Mouse (Mus musculus) layer of hippocampus, adult 18-20 months (tissue): ENCODE results near the gene Alg3. TPM values are rescaled to one million over a fixed set of nuclear protein-coding genes. Genes with fewer than 3 reads are reported as not detected.

Experiments used
- DNase-seq, 2 experiments: peaks; one replicate each; pipeline ENCODE4 v3.0.0; 2022; ENCODE audit warnings: low spot score in 2 of 2
- microRNA-seq, 2 experiments: library from miRNA; unstranded; fragments of <30 nt; microRNA quantifications; one replicate each; pipeline ENCODE4 v1.2.0; 2021
- total RNA-seq, 2 experiments: library from RNA; stranded (reverse); gene quantifications; 2 replicates each; pipeline ENCODE4 v1.2.3; 2021

The Alg3 gene
- total RNA-seq, 2 experiments from 2014 or later, result 11.7 to 12.9 TPM

DNA sequence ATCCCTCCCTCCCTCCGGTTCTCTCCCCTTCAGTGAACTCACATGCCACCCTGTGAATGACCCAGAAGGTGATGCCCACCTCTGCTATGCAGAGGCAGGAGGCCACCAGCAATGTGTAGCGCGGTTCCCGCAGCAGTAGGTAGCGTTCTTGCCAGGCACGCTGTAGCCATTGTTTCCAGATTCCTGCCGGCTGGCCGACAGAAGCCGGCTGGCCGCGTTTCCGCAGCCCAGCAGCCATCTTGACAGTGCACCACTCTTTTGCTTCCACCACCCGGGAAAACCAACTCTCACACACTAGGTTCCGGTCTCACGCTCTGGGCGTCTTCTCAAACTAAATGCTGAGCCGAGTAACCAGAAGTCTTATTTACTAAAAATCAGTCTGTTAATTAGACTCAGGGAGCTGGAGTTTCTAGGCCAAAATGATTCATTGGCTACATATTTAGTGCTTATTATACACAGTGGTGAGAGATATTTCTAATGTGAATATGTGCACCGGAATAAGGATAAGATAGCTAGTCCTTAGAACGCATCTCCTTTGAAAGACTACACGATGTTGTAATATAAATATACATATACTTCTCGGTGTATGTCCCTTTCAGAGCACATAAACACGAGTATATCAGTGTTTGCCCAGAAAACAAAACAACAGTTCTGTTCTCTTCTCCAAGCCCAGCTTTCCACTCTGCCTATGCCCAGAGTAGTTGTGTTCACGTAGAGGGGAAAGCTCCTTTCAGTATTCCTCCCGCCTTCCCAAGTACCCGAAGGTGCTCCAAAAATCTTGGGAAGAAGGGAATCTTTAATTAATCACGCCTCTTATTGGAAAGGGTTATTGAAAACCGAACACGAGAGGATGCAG, 806 bp downstream of the Alg3 start:
- peak in 1 of 2 experiments; percentile 85 for DNase-seq

DNA sequence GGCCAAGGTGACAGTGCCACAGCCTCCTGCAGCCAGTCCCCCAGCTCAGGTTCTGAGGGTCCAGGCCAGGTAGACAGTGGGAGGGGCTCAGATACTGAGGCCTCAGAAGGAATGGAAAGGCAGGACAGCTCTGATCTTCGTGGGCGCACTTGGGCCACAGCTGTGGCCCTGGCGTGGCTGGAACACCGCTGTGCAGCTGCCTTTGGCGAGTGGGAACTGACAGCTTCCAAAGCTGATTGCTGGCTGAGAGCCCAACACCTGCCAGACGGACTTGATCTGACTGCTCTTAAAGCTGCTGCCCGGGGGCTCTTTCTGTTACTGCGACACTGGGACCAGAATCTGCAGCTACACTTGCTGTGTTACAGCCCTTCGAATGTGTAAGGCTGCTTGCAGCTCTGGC, 6.8 kb downstream of the Alg3 start:
- DNase-seq, result no peak

DNA sequence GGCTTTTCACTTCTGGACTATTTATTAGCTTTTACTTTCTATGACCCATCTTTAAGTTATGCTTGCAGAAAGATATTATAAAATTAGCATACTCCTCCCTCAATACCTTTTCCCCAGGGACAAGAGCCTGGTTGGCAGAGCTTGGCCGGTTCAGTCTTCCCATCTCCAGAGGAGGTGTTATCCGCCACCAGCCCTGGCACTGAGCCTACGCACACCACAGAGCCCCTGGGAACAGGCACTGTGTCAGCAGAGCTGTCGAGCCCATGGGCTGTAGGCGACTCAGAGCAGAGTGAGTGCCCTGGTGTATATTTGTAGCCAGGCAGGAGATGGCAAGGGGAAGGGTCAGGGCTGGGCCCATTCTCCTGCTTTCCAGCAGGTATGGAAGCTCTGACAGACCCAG, 11.0 kb downstream of the Alg3 start:
- no peak for DNase-seq

DNA sequence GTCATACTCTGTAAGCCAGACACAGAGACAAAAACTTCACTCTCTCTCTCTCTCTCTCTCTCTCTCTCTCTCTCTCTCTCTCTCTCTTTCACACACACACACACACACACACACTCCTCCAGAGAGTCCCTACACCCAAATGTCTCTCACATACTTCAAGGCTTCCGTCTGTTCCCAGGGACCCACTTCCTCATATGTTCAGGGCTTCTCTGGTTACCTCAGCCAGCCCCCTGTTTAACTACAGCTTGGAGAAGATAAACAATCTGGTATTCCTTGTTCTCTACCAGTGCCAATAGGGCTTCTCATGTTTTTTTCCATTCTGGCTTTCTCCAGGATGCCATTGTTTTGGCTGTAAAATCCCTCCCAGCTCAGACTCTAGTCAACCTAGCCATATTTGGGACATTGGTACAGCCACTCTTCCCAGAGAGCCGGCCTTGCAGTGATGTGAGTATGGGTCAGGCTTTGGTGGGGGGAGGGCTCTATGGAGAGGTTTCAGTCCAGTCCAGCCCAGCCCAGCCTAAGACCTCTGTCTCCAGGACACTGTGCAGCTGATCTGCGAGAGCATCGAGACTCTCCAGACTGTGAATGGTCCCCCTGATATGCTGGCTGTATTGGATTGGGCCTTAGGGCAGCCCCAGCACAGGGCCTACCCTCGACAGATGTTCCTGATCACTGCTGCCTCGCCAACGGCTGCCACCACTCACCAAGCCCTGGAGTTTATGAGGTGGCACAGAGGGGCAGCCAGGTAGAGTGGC, 14.7 kb downstream of the Alg3 start:
- no peak for DNase-seq

DNA sequence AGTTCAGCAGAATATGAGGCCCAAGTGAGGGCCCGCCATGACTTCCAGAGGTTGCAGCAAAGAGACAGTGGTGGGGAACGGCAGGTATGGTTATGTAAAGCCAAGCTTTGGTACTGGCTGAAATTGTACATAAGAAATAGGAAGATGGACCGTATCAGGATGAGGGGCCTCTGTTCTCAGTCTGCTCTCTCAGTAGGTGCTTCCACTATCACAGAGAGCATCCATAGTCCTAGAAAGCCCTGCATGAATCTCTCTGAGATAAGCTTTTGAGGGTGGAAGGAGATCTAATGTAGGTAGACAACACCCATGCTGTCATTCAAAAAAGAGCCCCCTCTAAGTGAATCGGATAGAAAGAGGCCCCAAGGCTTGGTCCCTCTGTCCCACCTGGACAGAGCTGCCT, 15.8 kb downstream of the Alg3 start:
- DNase-seq, result no peak

DNA sequence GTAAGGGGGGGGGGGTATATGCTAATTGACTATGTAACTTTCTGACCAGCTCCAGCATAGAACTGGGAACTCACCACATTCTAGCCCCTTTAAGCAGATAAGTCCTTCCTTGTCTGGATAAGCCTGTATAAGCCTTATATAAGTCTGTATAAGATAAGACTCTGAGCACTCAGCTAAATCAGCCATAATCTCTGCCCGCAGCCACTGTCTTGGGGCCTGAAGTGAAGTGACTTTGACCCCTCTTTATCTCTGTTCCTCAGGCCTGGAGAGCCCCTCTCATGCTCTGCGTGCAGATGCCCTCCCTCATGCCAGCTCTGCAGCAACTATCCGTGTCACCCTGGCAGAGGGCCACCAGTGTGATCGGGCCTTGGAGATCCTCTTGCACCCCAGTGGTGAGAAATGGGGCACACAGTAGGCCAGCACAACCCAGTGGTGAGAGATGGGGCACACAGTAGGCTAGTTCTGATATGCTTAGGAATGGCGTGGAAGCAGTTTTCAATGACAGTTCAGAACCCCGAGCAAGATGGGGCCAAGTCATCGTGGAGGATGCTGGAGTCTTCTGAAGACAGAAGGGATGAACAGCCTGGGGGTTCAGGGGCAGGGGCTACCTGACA, 16.4 kb downstream of the Alg3 start:
- no peak for DNase-seq

DNA sequence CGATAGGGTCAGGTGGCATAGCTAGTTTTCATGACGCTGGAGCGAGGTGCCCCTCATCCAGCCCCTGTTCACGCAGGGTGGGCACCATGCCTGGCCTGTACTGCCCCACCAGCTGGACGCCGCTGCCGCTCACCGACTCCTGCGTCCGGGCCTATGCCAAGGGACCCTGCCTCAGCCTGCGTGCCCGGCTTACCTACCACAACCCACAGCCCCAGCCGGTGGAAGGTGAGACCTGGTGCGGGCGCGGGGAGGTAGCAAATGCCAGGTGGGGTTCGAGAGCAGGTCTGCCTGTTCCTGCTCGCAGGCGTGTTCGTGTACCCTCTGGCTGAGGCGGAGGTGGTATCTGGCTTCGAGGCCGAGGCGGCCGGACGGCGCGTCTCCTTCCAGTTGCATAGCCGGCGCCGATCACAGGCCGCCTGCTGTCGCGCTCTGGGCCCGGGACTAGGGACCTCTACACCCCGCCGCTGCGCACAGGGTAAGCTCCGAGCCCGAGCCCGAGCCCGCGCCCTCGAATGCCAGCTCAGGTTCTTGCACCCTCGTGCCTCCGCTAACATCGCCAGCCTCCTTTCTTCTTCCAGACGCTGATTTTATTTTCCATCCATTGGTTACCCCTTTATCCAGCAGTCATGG, 20.3 kb downstream of the Alg3 start:
- no peak for DNase-seq

DNA sequence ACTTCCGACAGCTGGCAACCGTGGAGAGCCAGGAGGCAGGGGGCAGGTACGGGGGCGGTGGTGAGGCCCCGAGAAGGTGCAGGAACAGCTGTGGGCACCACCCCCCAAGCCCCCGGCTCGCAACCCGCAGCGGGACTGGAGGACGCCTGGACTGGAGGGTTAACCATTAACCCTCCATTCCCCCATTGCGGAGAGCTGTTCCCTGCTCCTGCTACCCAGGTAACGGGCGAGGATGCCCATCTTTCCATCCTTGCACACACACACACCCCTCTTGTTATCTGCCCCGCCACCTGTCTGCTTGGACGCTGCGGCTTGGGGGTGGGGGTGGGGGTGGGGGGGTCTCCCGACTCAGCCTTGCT, 20.9 kb downstream of the Alg3 start:
- DNase-seq, result no peak

DNA sequence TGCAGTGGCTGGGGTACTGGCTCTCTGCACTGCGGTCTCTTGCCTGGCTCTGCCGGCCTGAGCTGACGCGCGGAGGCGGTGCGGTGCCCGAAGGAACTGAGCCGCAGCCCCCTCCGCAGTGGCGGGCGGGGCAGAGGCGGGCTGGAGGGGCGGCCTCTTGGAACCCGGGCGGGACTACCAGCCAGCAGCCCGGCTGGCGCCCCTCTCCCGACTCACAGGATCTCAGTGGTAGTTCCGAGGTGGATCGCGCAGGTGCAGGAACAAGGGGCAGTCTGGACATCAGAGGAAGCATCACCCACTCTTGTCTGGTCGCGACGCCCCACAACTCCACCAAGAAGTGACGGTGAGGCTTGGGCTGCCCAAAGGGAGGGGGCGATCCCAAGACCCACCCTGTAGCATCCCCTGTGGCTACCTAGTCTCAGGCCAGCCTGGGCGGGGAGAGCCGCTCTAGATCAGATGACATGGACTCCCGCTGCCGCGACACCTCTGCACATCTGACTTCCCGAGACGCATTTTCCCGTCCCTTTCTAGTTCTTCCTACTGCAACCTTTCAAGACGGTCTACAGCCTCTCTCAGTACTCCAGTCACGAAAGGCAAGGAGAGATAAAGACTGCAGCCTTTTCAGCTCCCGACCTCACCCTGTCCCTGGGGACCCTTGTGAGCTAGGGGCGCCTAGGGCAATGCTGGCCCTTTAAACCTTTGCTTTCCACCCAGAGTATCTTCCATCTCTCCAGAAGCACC, 21.4 kb downstream of the Alg3 start:
- peak; percentile 33 to 50 for DNase-seq

DNA sequence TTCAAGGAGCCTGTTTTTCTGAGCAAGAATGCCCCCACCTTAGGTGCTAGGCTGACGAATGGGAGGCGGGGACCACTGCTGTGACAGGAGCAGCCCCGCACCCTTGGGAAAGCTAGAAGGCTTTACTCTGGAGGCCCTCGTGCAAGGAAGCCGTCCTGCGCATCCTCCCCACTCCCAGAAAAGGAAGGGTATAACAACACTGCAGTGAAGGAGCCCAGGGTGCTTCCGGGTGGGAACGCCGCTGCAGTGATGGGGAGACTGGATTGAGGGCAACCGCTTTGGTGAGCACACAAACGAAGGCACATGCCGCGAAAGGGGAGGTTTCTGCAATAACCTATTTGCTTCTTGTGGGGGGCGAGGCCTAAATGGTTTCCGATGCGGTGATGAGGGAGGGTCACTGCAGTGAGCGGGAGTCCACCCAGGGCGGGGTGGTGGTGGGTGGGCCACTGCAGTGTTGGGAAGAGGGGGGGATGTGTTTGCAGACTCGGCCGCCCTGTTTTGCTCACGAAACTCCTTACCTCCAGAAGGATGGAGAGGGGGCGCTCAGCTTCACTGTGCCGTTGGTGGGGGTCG, 22.1 kb downstream of the Alg3 start, which contains the start of gene Vwa5b2:
TSS of gene Vwa5b2 (plus strand) at position 106 of the 573 bp plus-strand sequence.
- DNase-seq, result peak in 1 of 2 experiments; percentile 28

DNA sequence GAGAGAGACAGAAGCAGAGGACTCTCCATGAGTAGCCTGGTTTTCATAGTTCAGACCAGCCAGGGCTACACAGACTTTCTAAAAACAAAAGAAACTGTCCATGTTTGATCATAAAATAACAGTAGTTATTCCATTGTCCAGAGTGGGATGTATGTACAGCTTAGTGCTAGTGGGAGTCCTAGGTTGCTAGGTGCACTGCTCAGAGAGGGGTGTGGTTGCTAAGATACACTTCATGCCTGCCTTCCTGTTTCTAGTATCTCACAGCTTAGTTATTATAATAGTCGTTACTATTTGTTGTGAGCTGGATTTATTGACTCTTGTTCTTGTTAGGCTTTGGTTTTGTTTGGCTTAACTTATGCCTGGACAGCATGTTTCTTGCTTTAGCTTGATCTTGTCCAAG, 46.5 kb downstream of the Alg3 start:
- DNase-seq, result no peak

DNA sequence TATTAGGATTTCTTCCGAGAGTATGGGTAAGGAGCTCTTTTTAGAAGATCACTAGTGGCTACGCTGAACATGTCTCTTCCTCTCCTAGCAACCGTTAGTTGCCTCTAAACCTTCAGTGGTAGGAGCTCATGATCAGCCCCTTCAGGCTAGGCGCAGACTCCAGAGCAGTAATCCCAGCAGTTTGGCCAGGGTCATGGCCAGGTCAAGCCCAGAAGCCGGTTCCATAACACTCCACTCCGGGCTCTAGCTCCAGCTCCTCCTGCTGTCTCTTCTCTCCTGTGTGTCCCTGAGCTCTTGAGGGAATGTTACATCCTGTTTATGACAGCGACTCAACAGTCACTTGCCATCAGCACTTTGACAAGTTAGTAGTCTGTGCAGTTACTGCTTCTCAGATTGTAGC, 54.2 kb downstream of the Alg3 start:
- DNase-seq, result no peak

Small RNA genes within 50 kb of the gene (microRNA-seq; reads per million reads assigned to microRNA genes)
- gene Mir1224, result 204 to 223 reads per million in 2 experiments

Other genes with a start within 250 kb of the Alg3 start
- gene Abcc5, start 185.3 kb downstream of the Alg3 start, total RNA-seq, result 100 to 1,000 TPM; 199 TPM
- 10 to 100 TPM; 54.3 to 54.7 TPM for gene Eif2b5, start 112.9 kb downstream of the Alg3 start, total RNA-seq
- gene Dvl3, start 94.8 kb downstream of the Alg3 start, total RNA-seq, result 10 to 100 TPM; 51.9 to 55.7 TPM
- gene Ap2m1, start 76.3 kb downstream of the Alg3 start, total RNA-seq, result 100 to 1,000 TPM; 702 to 704 TPM
- gene Abcf3, start 63.2 kb downstream of the Alg3 start, total RNA-seq, result 100 to 1,000 TPM; 100 TPM
- gene Vwa5b2, start 22.3 kb downstream of the Alg3 start, total RNA-seq, result 10 to 100 TPM; 21.2 to 23.7 TPM
- 1 to 10 TPM; 2.4 to 2.8 TPM for gene Eef1akmt4, start 142 bp downstream of the Alg3 start, total RNA-seq
- gene Gm49333, start 125 bp downstream of the Alg3 start, total RNA-seq, result not detected
- 10 to 100 TPM; 82.8 to 87.9 TPM for gene Camk2n2, start 9.6 kb upstream of the Alg3 start, total RNA-seq
- gene Ece2, start 18.1 kb upstream of the Alg3 start, total RNA-seq, result 10 to 100 TPM; 24.6 to 27.1 TPM
- 100 to 1,000 TPM; 206 to 212 TPM for gene Psmd2, start 39.9 kb upstream of the Alg3 start, total RNA-seq
- 100 to 1,000 TPM; 278 to 283 TPM for gene Eif4g1, start 56.6 kb upstream of the Alg3 start, total RNA-seq
- gene Fam131a, start 81.5 kb upstream of the Alg3 start, total RNA-seq, result 100 to 1,000 TPM; 445 to 503 TPM
- 10 to 100 TPM; 21.5 to 26.2 TPM for gene Polr2h, start 105.9 kb upstream of the Alg3 start, total RNA-seq
- gene Clcn2, start 106.0 kb upstream of the Alg3 start, total RNA-seq, result 10 to 100 TPM; 73.3 to 75.5 TPM
- gene Chrd, start 121.4 kb upstream of the Alg3 start, total RNA-seq, result 10 to 100 TPM; 87.9 to 90.5 TPM
- gene Thpo, start 122.8 kb upstream of the Alg3 start, total RNA-seq, result 10 to 100 TPM; 12.6 to 13.4 TPM